Mouse (Mus musculus) hindbrain, embryonic 11.5 days (tissue): ENCODE measurements at regions not wholly inside any gene's neighbourhood (a gene's known extent, or its start where the extent isn't known, plus 50 kb on each side); places are given as distances from the start of the nearest gene placed in this dataset.

Experiments used
- ATAC-seq: fragments of 200-750 bp; cut with Nextera tagmentation; 2 replicates; pipeline ENCODE4 v1.8.0; 2017; ENCODE audit warnings: mild to moderate bottlenecking, moderate TSS enrichment, moderate library complexity; ENCODE audit not compliant: low FRiP score
- DNase-seq: peaks from one replicate; pipeline ENCODE4 v3.0.0-alpha.2; 2015; ENCODE audit warnings: low spot score
- H3K27ac ChIP-seq: fragments of 300-500 bp; sonication (generic); 2 replicates; pipeline ENCODE4 v1.5.1; 2014; ENCODE audit warnings: mild to moderate bottlenecking, low read depth, low read length
- H3K27me3 ChIP-seq: fragments of 300-500 bp; sonication (generic); 2 replicates; pipeline ENCODE4 v1.6.1; 2014; ENCODE audit warnings: mild to moderate bottlenecking, low read length, moderate library complexity, mixed read lengths; ENCODE audit not compliant: control insufficient read depth, insufficient read depth
- H3K36me3 ChIP-seq: fragments of 300-500 bp; sonication (generic); 2 replicates; pipeline ENCODE4 v1.6.1; 2014; ENCODE audit warnings: mild to moderate bottlenecking, low read length, moderate library complexity, mixed read lengths; ENCODE audit not compliant: control insufficient read depth, insufficient read depth
- H3K4me1 ChIP-seq: fragments of 300-500 bp; sonication (generic); replicated peaks from 2 replicates; pipeline ENCODE4 v1.6.1; 2014; ENCODE audit warnings: low read length, mixed read lengths; ENCODE audit not compliant: control insufficient read depth, insufficient read depth
- H3K4me2 ChIP-seq: fragments of 300-500 bp; sonication (generic); replicated peaks from 2 replicates; pipeline ENCODE4 v1.6.1; 2014; ENCODE audit warnings: mild to moderate bottlenecking, low read depth, low read length
- H3K4me3 ChIP-seq: fragments of 300-500 bp; sonication (generic); 2 replicates; pipeline ENCODE4 v1.5.1; 2014; ENCODE audit warnings: low read depth, low read length
- H3K9ac ChIP-seq: fragments of 300-500 bp; sonication (generic); 2 replicates; pipeline ENCODE4 v1.6.1; 2014; ENCODE audit warnings: low read depth, low read length
- H3K9me3 ChIP-seq: fragments of 300-500 bp; sonication (generic); 2 replicates; pipeline ENCODE4 v1.6.1; 2016; ENCODE audit warnings: low read length; ENCODE audit not compliant: control insufficient read depth
- WGBS: fragments of 180-500 bp; shearing (Covaris S2); extraction: QIAGEN DNeasy Blood & Tissue Kit; methylation state at CpG from one replicate; pipeline ENCODE4 v1.1.7; 2014; 5-methylcytosine and 5-hydroxymethylcytosine counted together

GRCm38 (mm10) chr10:91387255-91387654 lies 206.1 kb upstream of the Tmpo start:
- H3K27me3 ChIP-seq, result no peaks in the 10 kb centered on the region
- no peak overlapping the region for H3K9ac ChIP-seq
- ATAC-seq, result no peak
- WGBS, result 67% methylated on average over 3 of the region's 3 CpGs
- H3K9me3 ChIP-seq, result no peaks in the 10 kb centered on the region
- H3K4me2 ChIP-seq, result no peak overlapping the region
- H3K36me3 ChIP-seq, result no peaks in the 10 kb centered on the region
- H3K4me3 ChIP-seq, result no peak overlapping the region
- no peak for DNase-seq
- no peak overlapping the region for H3K27ac ChIP-seq
- H3K4me1 ChIP-seq, result no peaks in the 10 kb centered on the region

GRCm38 (mm10) chr10:91384372-91384771 lies 203.3 kb upstream of the Tmpo start:
- WGBS, result 39% methylated on average over 2 of the region's 2 CpGs
- ATAC-seq (no peak), DNase-seq (peak; percentile 53)
- no peaks in the 10 kb centered on the region for H3K36me3 ChIP-seq
- no peaks in the 10 kb centered on the region for H3K27me3 ChIP-seq
- no peak overlapping the region for H3K9ac ChIP-seq
- H3K4me3 ChIP-seq, result no peak overlapping the region
- H3K4me1 ChIP-seq, result no peaks in the 10 kb centered on the region
- H3K9me3 ChIP-seq, result no peaks in the 10 kb centered on the region
- no peak overlapping the region for H3K27ac ChIP-seq
- no peak overlapping the region for H3K4me2 ChIP-seq

GRCm38 (mm10) chr10:91376683-91377082 lies 195.6 kb upstream of the Tmpo start:
- DNase-seq, result no peak
- Histone ChIP-seq H3K9me3 (no peaks in the 10 kb centered on the region), H3K27ac (no peak overlapping the region), H3K4me2 (no peak overlapping the region), H3K36me3 (no peaks in the 10 kb centered on the region), H3K4me3 (no peak overlapping the region), H3K9ac (no peak overlapping the region), H3K27me3 (no peaks in the 10 kb centered on the region), H3K4me1 (no peaks in the 10 kb centered on the region)
- no peak for ATAC-seq
- WGBS, result 94% methylated on average over 3 of the region's 3 CpGs

- no peaks in the 10 kb centered on the region for H3K9me3 ChIP-seq
- no peak overlapping the region for H3K27ac ChIP-seq
- no peak overlapping the region for H3K4me3 ChIP-seq
- H3K27me3 ChIP-seq, result no peaks in the 10 kb centered on the region
- no CpG with 5 or more reads among the region's 1 CpGs for WGBS
- H3K4me1 ChIP-seq, result no peaks in the 10 kb centered on the region
- DNase-seq, result no peak
- H3K36me3 ChIP-seq, result no peaks in the 10 kb centered on the region
- no peak overlapping the region for H3K4me2 ChIP-seq
- no peak overlapping the region for H3K9ac ChIP-seq
- no peak for ATAC-seq
These were observed 186.4 kb upstream of the Tmpo start for GRCm38 (mm10) chr10:91367488-91367887.

- Histone ChIP-seq H3K27ac (no peak overlapping the region), H3K4me3 (no peak overlapping the region), H3K36me3 (no peaks in the 10 kb centered on the region), H3K9me3 (no peaks in the 10 kb centered on the region), H3K4me2 (no peak overlapping the region), H3K27me3 (no peaks in the 10 kb centered on the region), H3K9ac (no peak overlapping the region), H3K4me1 (no peaks in the 10 kb centered on the region)
- DNase-seq, result no peak
- ATAC-seq, result no peak
- WGBS, result 75% methylated on average over 3 of the region's 3 CpGs
These were observed 181.5 kb upstream of the Tmpo start for GRCm38 (mm10) chr10:91362587-91362986.

- no peak for DNase-seq
- no peaks in the 10 kb centered on the region for H3K36me3 ChIP-seq
- H3K27ac ChIP-seq, result no peak overlapping the region
- H3K9ac ChIP-seq, result no peak overlapping the region
- no peaks in the 10 kb centered on the region for H3K4me1 ChIP-seq
- no peaks in the 10 kb centered on the region for H3K9me3 ChIP-seq
- ATAC-seq, result 0 out of 2 replicates have a peak, but pooled peaks have one; percentile 10
- no peak overlapping the region for H3K4me2 ChIP-seq
- H3K27me3 ChIP-seq, result no peaks in the 10 kb centered on the region
- whole genome bisulfite sequencing, result 91% methylated on average over 2 of the region's 2 CpGs
- H3K4me3 ChIP-seq, result no peak overlapping the region
These were observed 180.5 kb upstream of the Tmpo start for GRCm38 (mm10) chr10:91361621-91362020.

GRCm38 (mm10) chr10:91345465-91345864 lies 164.3 kb upstream of the Tmpo start:
- Histone ChIP-seq H3K4me3 (no peak overlapping the region), H3K27me3 (no peaks in the 10 kb centered on the region), H3K27ac (no peak overlapping the region), H3K9ac (no peak overlapping the region), H3K9me3 (no peaks in the 10 kb centered on the region), H3K4me1 (no peaks in the 10 kb centered on the region), H3K36me3 (no peaks in the 10 kb centered on the region), H3K4me2 (no peak overlapping the region)
- DNase-seq (no peak), ATAC-seq (no peak)
- WGBS, result 77% methylated on average over 5 of the region's 5 CpGs

- no peak overlapping the region for H3K27ac ChIP-seq
- no peaks in the 10 kb centered on the region for H3K36me3 ChIP-seq
- H3K9ac ChIP-seq, result no peak overlapping the region
- ATAC-seq (no peak), DNase-seq (no peak)
- no peaks in the 10 kb centered on the region for H3K27me3 ChIP-seq
- no peaks in the 10 kb centered on the region for H3K9me3 ChIP-seq
- 83% methylated on average over 8 of the region's 8 CpGs for WGBS
- H3K4me3 ChIP-seq, result no peak overlapping the region
- H3K4me2 ChIP-seq, result no peak overlapping the region
- no peaks in the 10 kb centered on the region for H3K4me1 ChIP-seq
These were observed 161.0 kb upstream of the Tmpo start for GRCm38 (mm10) chr10:91342083-91342482.

- DNase-seq (no peak), ATAC-seq (no peak)
- H3K9me3 ChIP-seq, result no peaks in the 10 kb centered on the region
- no peak overlapping the region for H3K4me3 ChIP-seq
- 93% methylated on average over 3 of the region's 3 CpGs for WGBS
- no peak overlapping the region for H3K4me2 ChIP-seq
- no peaks in the 10 kb centered on the region for H3K36me3 ChIP-seq
- no peak overlapping the region for H3K27ac ChIP-seq
- no peaks in the 10 kb centered on the region for H3K4me1 ChIP-seq
- no peaks in the 10 kb centered on the region for H3K27me3 ChIP-seq
- no peak overlapping the region for H3K9ac ChIP-seq
These were observed 158.2 kb upstream of the Tmpo start for GRCm38 (mm10) chr10:91339361-91339760.
